11 mouse cellular contexts compared by ENCODE assay signal in the genomic region with DNA sequence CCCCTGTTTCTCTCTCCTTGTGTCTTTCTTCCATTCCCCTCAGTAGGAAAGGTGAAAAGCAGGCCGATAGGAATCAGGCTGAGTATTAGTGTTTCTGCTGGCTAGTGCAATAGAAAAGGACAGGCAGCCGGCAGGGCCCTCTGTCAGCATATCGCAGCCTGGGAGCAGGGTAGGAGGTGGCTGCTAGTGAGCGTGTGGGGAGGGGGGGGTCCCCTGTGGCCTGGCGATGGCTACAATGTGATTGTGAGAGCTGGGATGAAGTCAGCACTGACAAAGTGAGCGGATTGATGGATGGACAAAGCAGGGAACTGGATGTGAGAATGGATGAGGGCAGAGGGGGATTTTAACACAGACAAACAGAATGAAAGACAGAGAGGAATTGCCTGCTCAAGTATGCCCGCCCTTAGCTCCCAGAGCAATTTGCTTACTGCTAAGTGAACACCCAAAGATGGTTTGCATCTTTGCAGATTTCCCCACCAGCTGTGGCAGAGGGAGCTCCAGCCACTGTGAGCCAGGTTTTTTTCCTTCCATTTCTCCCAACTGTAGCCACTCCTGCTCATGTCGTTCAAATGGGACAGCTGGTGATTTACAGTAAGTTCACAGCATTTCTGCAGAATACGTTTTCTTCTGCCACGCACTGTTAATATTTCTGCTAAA.
DNase-seq lines count a peak whose midpoint lies in the region; ATAC-seq and TF ChIP-seq lines count a peak whose summit lies in the region.
"Had no signal": no experiment of that assay in that cellular context is flagged by ENCODE, and none has a peak within 500 bp of the region (broad histone marks: within the 10 kb centered on the region; RNA-seq: fewer than 3 reads in every experiment).

No protein-coding gene starts in this region.

- no peaks in the 10 kb centered on the region for H3K36me3 ChIP-seq in forebrain, postnatal 0 days (ENCODE audit: insufficient read depth)
- H3K36me3 ChIP-seq in neural tube, embryonic 11.5 days (ENCODE audit: control insufficient read depth, insufficient read depth, low read length) = no peaks in the 10 kb centered on the region

- no peaks in the 10 kb centered on the region for H3K9me3 ChIP-seq in forebrain, postnatal 0 days (ENCODE audit: low read length)
- no peaks in the 10 kb centered on the region for H3K9me3 ChIP-seq in neural tube, embryonic 11.5 days (ENCODE audit: control insufficient read depth, low read length)

- no peaks in the 10 kb centered on the region for H3K27me3 ChIP-seq in forebrain, postnatal 0 days (ENCODE audit: insufficient read depth, low read length)
- no peaks in the 10 kb centered on the region for H3K27me3 ChIP-seq in neural tube, embryonic 11.5 days (ENCODE audit: control insufficient read depth, insufficient read depth, low read length)

- peak; percentile 16 to 18 for DNase-seq in layer of hippocampus, postnatal 14 days (ENCODE audit: low spot score in 2 of 2)
- no peak for DNase-seq in layer of hippocampus, adult 8-10 months (ENCODE audit: low spot score in 2 of 2)
- DNase-seq in embryo, embryonic 10.5 days (ENCODE audit: low spot score) = peak; percentile 62
- peak; percentile 61 for DNase-seq in forebrain, postnatal 0 days
- DNase-seq in neural tube, embryonic 11.5 days (ENCODE audit: low spot score) = peak; percentile 72
- no peak for DNase-seq in adrenal gland, adult 2 months
- DNase-seq in layer of hippocampus, adult 18-20 months (ENCODE audit: low spot score in 2 of 2) = no peak
- no peak for DNase-seq in natural killer cell, adult 2 months (ENCODE audit: low spot score in 2 of 2)
- DNase-seq: cerebellum, adult 11-12 months had no signal

- peaks cover 12% of the 10 kb centered on the region; the same call in 1 of the 2 replicates for H3K4me1 ChIP-seq in forebrain, postnatal 0 days (ENCODE audit: insufficient read depth)
- H3K4me1 ChIP-seq in neural tube, embryonic 11.5 days (ENCODE audit: control insufficient read depth, insufficient read depth, low read length) = peaks cover 13% of the 10 kb centered on the region; the same call in 1 of the 2 replicates

- H3K4me2 ChIP-seq in forebrain, postnatal 0 days (ENCODE audit: low read depth) = 0 out of 2 replicates have a peak overlapping the region, but pooled peaks have one; percentile 8
- no peak overlapping the region for H3K4me2 ChIP-seq in neural tube, embryonic 11.5 days (ENCODE audit: low read depth)

- H3K4me3 ChIP-seq in forebrain, postnatal 0 days (ENCODE audit: low read depth, low read length) = no peak overlapping the region
- H3K4me3 ChIP-seq in neural tube, embryonic 11.5 days (ENCODE audit: low read depth, low read length) = no peak overlapping the region
- H3K4me3 ChIP-seq: layer of hippocampus, adult 2 months had no signal

- WGBS in forebrain, postnatal 0 days = 17% methylated on average over 10 of the region's 10 CpGs
- 16% methylated on average over 10 of the region's 10 CpGs for WGBS in neural tube, embryonic 11.5 days

- 0 out of 2 replicates have a peak overlapping the region, but pooled peaks have one; percentile 21 for H3K27ac ChIP-seq in forebrain, postnatal 0 days (ENCODE audit: low read depth, low read length)
- H3K27ac ChIP-seq in neural tube, embryonic 11.5 days (ENCODE audit: low read depth, low read length) = peak overlapping the region; percentile 54
- H3K27ac ChIP-seq: layer of hippocampus, adult 2 months had no signal

- peak; percentile 47 for ATAC-seq in forebrain, postnatal 0 days
- no peak for ATAC-seq in neural tube, embryonic 11.5 days (ENCODE audit: insufficient read depth, low FRiP score, low TSS enrichment)
- ATAC-seq: activated CD4-positive, CD25-positive, alpha-beta regulatory T cell, adult 4 months had no signal

- 0 out of 2 replicates have a peak overlapping the region, but pooled peaks have one; percentile 6 for H3K9ac ChIP-seq in forebrain, postnatal 0 days
- no peak overlapping the region for H3K9ac ChIP-seq in neural tube, embryonic 11.5 days (ENCODE audit: low read length)

- 0 out of 2 replicates have a peak, but pooled peaks have one; percentile 15 for TF ChIP-seq CTCF in forebrain, postnatal 0 days (IDR thresholded peaks at IDR 0.05; ENCODE audit: low read depth)

Comparison
In these comparisons a context has a peak if more than half of its experiments do, and no peak if none do; other contexts are left out.
1. DNase-seq: peak in layer of hippocampus, postnatal 14 days (2 of 2), embryo, embryonic 10.5 days (single experiment), forebrain, postnatal 0 days (single experiment) and neural tube, embryonic 11.5 days (single experiment); none in layer of hippocampus, adult 8-10 months (0 of 2), adrenal gland, adult 2 months (single experiment), layer of hippocampus, adult 18-20 months (0 of 2) and natural killer cell, adult 2 months (0 of 2).